Mouse (Mus musculus) common myeloid progenitor, adult 5-6 weeks (primary cell): ENCODE results near the gene Mmp25. TPM values are rescaled to one million over a fixed set of nuclear protein-coding genes. Genes with fewer than 3 reads are reported as not detected.

Experiments used
- ATAC-seq: replicated peaks from 2 replicates; pipeline ENCODE4 v1.8.0; 2016; ENCODE audit warnings: low read depth, mild to moderate bottlenecking, moderate TSS enrichment, inconsistent platforms; ENCODE audit not compliant: poor library complexity, severe bottlenecking
- total RNA-seq: library from RNA; stranded (forward); fragments of 200-1000, 187-1606 nt; gene quantifications from 2 replicates; pipeline ENCODE4 v1.2.3, GENCODE M21; 2017

Gene Mmp25
- total RNA-seq: 0.24 TPM in 1 of 2 replicates, not detected in the other

GRCm38 (mm10) chr17:23644613-23645495 lies at the start of gene Mmp25:
Gene Mmp25, minus strand, starts transcription at chr17:23645277.
- ATAC-seq: peak; percentile 64

DNA sequence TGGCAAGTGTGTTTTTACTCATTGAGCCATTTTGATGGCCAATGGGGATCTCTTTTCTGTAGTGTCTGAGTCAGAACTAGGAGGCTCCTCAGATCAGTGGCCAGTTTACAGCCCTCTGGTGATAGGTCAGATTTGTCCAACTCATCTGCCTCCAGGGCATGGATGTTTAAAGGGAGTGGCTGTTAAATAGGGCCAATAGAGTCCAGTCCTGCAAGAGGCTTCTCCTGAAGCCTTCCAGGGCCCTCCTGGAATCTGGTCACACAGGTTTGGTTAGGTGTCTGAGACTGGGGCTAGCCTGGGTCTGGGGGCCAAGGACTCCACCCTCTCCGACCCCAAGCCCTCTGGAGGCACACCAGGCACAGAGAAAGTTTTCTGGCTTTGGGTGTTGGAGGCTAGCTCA lies 49.4 kb upstream of the Mmp25 start:
- no peak for ATAC-seq

- ATAC-seq: peak; percentile 63
These were observed 39.0 kb upstream of the Mmp25 start, which contains the start of gene Cldn9 for GRCm38 (mm10) chr17:23683856-23684672. Gene Cldn9, minus strand, starts transcription at chr17:23684026.

GRCm38 (mm10) chr17:23683226-23683625 lies 38.1 kb upstream of the Mmp25 start:
- no peak for ATAC-seq

DNA sequence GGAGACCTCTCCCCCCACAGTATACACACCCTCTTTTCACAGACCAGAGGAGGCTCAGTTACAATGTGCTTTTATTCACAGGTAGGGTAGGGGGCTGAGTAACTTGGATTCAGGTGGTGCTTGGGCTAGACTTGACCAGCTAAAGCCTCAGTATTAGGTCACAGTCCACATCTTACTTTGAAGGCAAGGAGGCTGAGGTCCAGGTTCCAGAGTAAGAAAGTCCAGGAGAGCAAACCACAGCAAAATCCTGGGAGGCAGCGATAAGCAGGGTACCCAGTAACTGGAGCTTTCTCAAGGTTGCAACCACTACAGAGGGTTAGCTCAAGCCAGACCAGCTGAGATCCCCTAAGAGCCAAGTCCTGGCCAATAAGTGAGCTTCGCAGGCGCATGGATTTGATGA lies 37.5 kb upstream of the Mmp25 start:
- ATAC-seq: no peak

- no peak for ATAC-seq
These were observed 37.0 kb upstream of the Mmp25 start for GRCm38 (mm10) chr17:23682092-23682491.

- no peak for ATAC-seq
These were observed 36.0 kb upstream of the Mmp25 start for GRCm38 (mm10) chr17:23681086-23681485.

DNA sequence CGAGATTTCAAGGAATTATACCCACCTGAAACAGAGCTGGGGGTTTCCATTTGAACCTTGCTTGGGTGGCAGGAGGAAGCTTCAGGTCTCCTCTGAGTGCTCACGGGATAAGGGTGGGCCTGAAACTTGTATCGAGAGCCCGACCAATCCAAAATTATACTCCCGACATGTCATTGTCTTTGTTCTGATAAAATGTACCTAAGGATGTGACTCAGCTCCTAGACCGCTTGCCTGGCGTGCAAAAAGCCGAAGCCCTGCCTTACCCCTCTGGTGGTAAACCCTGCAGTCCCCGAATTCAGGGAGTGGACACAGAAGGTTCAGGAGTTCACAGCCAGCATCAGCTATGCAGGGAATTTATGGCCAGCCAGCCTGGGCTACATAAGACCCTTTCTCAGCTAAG lies 35.3 kb upstream of the Mmp25 start:
- no peak for ATAC-seq

GRCm38 (mm10) chr17:23679127-23679835 lies 34.2 kb upstream of the Mmp25 start, which contains the start of gene Cldn6:
Gene Cldn6, plus strand, starts transcription at chr17:23679249.
- no peak for ATAC-seq

GRCm38 (mm10) chr17:23677236-23677679 lies 32.2 kb upstream of the Mmp25 start, which contains the start of gene Tnfrsf12a:
Gene Tnfrsf12a, minus strand, starts transcription at chr17:23677468.
- peak; percentile 51 for ATAC-seq

- ATAC-seq: no peak
These were observed 31.5 kb upstream of the Mmp25 start for GRCm38 (mm10) chr17:23676473-23677031.

- peak; percentile 31 for ATAC-seq
These were observed 30.6 kb upstream of the Mmp25 start for GRCm38 (mm10) chr17:23675564-23676281.

GRCm38 (mm10) chr17:23675127-23675526 lies 30.1 kb upstream of the Mmp25 start:
- ATAC-seq: no peak

GRCm38 (mm10) chr17:23674271-23674952 lies 29.3 kb upstream of the Mmp25 start:
- ATAC-seq: no peak

DNA sequence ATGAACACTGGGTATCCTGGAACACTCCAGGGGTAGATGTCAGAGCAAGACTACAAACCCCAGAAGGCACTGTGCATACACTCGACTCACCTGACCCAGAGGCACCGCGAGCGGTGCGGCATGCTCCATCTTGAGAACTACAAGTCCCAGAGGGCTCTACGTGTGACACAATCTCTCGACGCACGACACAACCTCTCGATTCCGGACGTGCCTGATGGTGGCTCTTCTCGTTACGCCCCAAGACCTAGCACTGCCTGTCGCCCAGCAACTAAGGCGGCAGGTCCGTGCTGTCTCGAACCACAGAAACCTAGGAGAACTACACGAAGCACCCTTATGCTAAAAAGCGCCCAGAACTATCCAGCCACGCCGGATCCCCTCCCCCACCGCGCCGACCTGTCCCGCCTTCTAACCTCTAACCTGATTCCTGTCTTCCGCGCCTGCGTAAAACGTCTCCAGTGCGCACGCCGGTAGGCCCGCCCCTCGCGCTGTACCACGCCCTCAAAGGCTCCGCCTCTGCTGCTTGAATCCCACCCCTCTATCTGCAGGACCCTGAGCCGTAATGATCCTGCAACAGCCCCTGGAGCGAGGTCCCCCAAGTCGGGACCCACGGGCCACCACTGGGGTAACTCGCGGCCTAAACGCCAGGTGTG lies 28.5 kb upstream of the Mmp25 start, which contains the start of the genes Hcfc1r1 and Thoc6:
TSS of gene Hcfc1r1 (plus strand) at position 173 of the 650 bp plus-strand sequence.
TSS of gene Thoc6 (minus strand) at position 459 of the 650 bp plus-strand sequence.
- ATAC-seq: peak; percentile 74

- no peak for ATAC-seq
These were observed 27.7 kb upstream of the Mmp25 start for GRCm38 (mm10) chr17:23672761-23673160.

- ATAC-seq: no peak
These were observed 26.4 kb upstream of the Mmp25 start for GRCm38 (mm10) chr17:23671519-23671918.

DNA sequence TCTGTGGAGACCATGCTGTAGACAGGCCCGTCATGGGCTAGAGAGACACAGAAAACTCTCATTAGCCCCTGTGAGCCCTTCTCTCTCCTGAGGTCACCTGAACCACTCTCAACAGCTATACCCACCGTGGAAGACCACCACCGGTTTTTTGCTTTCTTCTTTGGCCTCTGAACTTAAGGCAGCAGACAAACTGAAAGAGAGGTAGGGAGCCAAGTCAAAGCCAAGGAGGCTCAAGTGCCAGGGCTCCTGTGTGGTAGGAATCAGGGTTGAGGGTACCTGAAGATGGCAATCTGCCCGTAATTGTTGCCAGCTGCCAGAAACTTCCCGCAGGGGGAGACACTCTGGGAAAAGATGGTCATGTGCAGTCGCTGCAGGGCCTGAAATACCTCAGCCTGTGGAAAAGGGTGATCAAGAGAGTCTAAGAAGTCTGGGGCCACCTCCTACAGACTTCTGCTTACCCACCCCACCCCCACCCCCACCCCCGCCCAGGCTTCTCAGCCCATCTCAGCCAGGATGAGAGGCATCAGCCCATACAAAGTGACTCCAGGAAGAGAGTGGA lies 25.5 kb upstream of the Mmp25 start:
- ATAC-seq: no peak
